Mouse (Mus musculus) midbrain, postnatal 0 days (tissue): Measurements from ENCODE around the gene Tigar. TPM values are rescaled to one million over a fixed set of nuclear protein-coding genes. Genes with fewer than 3 reads are reported as not detected.

Experiments
- ATAC-seq: fragments of 200-750 bp; cut with Nextera tagmentation; 2 replicates; pipeline ENCODE4 v1.8.0; 2017; ENCODE audit warnings: moderate number of reproducible peaks, mild to moderate bottlenecking, moderate TSS enrichment, moderate library complexity; ENCODE audit not compliant: low FRiP score
- DNase-seq: peaks from one replicate; pipeline ENCODE4 v3.0.0-alpha.2; 2015; ENCODE audit warnings: low spot score
- H3K27ac ChIP-seq: fragments of 300-500 bp; sonication (generic); 2 replicates; pipeline ENCODE4 v1.5.1; 2014; ENCODE audit warnings: low read depth, mild to moderate bottlenecking, low read length, mixed read lengths
- H3K27me3 ChIP-seq: fragments of 300-500 bp; sonication (generic); 2 replicates; pipeline ENCODE4 v1.6.1; 2014; ENCODE audit warnings: low read length, control low read depth, mixed read lengths; ENCODE audit not compliant: insufficient read depth
- H3K36me3 ChIP-seq: fragments of 300-500 bp; sonication (generic); 2 replicates; pipeline ENCODE4 v1.6.1; 2014; ENCODE audit warnings: low read length, control low read depth, mixed read lengths; ENCODE audit not compliant: insufficient read depth
- H3K4me1 ChIP-seq: fragments of 300-500 bp; sonication (generic); 2 replicates; pipeline ENCODE4 v1.6.1; 2014; ENCODE audit warnings: mild to moderate bottlenecking, control low read depth, antibody characterized with exemption, low read length, mixed read lengths; ENCODE audit not compliant: insufficient read depth
- H3K4me2 ChIP-seq: fragments of 300-500 bp; sonication (generic); 2 replicates; pipeline ENCODE4 v1.6.1; 2014; ENCODE audit warnings: low read depth, mild to moderate bottlenecking, low read length, mixed read lengths; ENCODE audit not compliant: poor library complexity, severe bottlenecking
- H3K4me3 ChIP-seq: fragments of 300-500 bp; sonication (generic); 2 replicates; pipeline ENCODE4 v1.5.1; 2014; ENCODE audit warnings: low read depth, mild to moderate bottlenecking, low read length, moderate library complexity
- H3K9ac ChIP-seq: fragments of 300-500 bp; sonication (generic); replicated peaks from 2 replicates; pipeline ENCODE4 v1.6.1; 2014; ENCODE audit warnings: mild to moderate bottlenecking, low read length, moderate library complexity, mixed read lengths; ENCODE audit not compliant: poor library complexity, severe bottlenecking
- H3K9me3 ChIP-seq: fragments of 300-500 bp; sonication (generic); 2 replicates; pipeline ENCODE4 v1.6.1; 2016; ENCODE audit warnings: low read length, control low read depth
- CTCF ChIP-seq: IDR thresholded peaks from 2 replicates; pipeline ENCODE4 v1.5.1; 2016; ENCODE audit warnings: antibody characterized with exemption, mild to moderate bottlenecking
- WGBS: fragments of 180-500 bp; shearing (Covaris S2); extraction: QIAGEN DNeasy Blood & Tissue Kit; methylation state at CpG from one replicate; pipeline ENCODE4 v1.1.7; 2014; 5-methylcytosine and 5-hydroxymethylcytosine counted together
- polyA plus RNA-seq: library from polyadenylated mRNA; unstranded; fragments of >200 nt; fragmentation: Nextera tagmentation; extraction: Ambion mirVana; gene quantifications from 2 replicates; pipeline ENCODE4 v1.2.1, GENCODE M21; 2015
- total RNA-seq: library from RNA; depleted of rRNA; stranded (reverse); fragments of >200 nt; gene quantifications from 2 replicates; pipeline ENCODE4 v1.2.3, GENCODE M21; 2014

The Tigar gene
- total and polyA plus RNA-seq, 2 experiments from 2014 or later = 4.6 to 6.1 TPM

DNA sequence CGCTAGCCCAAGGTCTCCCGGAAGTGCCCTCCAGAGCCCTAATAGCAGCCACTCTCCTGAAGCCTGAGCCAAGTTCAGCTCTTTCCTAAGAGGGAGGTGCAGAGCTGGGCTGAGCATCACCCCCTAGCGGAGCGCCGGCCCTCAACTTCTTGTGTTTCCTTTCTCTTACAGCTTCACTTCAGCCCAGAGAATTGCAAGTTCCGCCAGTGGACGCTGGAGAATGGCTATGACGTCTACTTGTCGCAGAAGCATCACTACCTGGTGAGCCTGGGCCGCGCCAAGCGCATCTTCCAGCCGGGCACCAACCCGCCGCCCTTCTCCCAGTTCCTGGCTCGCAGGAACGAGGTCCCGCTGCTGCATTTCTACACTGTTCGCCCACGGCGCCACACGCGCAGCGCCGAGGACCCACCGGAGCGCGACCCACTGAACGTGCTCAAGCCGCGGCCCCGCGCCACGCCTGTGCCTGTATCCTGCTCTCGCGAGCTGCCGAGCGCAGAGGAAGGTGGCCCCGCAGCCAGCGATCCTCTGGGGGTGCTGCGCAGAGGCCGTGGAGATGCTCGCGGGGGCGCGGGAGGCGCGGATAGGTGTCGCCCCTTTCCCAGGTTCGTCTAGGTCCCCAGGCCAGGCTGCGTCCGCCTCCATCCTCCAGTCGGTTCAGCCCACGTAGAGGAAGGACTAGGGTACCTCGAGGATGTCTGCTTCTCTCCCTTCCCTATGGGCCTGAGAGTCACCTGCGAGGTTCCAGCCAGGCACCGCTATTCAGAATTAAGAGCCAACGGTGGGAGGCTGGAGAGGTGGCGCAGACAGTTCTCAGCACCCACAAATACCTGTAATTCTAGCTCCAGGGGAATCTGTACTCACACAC is 29.3 kb downstream of the Tigar start:
- under 1% methylated on average over 59 of the region's 59 CpGs for WGBS
- DNase-seq (peak; percentile 90), ATAC-seq (peak; percentile 91)

DNA sequence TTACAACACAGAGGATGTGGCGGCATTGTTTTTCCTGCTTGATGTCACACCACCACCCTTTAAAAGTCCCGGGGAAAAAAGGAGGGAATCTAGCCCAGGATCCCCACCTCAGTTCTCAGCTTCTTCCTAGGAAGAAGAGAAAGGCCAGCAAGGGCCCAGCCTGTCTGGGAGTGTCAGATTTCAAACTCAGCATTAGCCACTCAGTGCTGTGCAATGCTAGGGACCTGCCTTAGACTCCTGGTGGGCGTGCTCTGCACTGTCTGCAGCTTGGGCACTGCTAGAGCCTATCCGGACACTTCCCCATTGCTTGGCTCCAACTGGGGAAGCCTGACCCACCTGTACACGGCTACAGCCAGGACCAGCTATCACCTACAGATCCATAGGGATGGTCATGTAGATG is 36.5 kb downstream of the Tigar start, which contains the start of gene Fgf23:
TSS of gene Fgf23 (plus strand) at position 86 of the 400 bp plus-strand sequence.
- no peak within 1 kb of the TSS for H3K4me2 ChIP-seq
- no peak for DNase-seq
- no peak within 1 kb of the TSS for H3K4me3 ChIP-seq
- ATAC-seq = no peak
- no peak within 1 kb of the TSS for H3K27ac ChIP-seq
- no peaks in the 10 kb centered on the region for H3K9me3 ChIP-seq
- H3K9ac ChIP-seq = no peak within 1 kb of the TSS
- H3K4me1 ChIP-seq = no peaks in the 10 kb centered on the region
- no peaks in the 10 kb centered on the region for H3K27me3 ChIP-seq
- 15% methylated on average over 5 of the region's 5 CpGs for WGBS
- no peaks in the 10 kb centered on the region for H3K36me3 ChIP-seq
- no peak for TF ChIP-seq CTCF

More for the DNA sequence above, 29.3 kb downstream of the Tigar start:
- Histone ChIP-seq H3K36me3 (no peaks in the 10 kb centered on the region), H3K4me2 (peak overlapping the region; percentile 86), H3K9ac (peak overlapping the region; percentile 85), H3K4me3 (peak overlapping the region; percentile 60), H3K27me3 (no peaks in the 10 kb centered on the region), H3K9me3 (no peaks in the 10 kb centered on the region), H3K27ac (peak overlapping the region; percentile 91), H3K4me1 (no peaks in the 10 kb centered on the region)
- TF ChIP-seq CTCF = peak; percentile 81

DNA sequence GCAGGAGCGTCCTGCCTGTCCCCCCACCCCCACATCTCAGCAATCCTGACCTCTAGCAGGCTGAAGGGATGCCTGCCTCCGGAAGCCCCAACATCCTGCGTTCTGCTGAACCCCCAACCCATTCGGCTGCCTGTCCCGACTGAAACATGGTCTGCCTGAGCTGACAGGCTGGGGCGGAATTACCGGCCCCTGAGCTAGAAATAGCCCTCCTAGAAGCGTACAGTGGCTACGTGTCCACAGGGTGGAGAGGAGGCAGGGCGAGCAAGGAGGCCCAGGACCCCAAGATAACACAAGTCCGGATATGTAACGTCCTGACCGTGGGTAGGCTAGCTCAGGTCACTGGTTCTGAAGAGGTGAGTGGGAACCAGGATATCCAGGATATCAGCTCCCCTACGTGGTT is 44.5 kb downstream of the Tigar start:
- Histone ChIP-seq H3K36me3 (no peaks in the 10 kb centered on the region), H3K9me3 (no peaks in the 10 kb centered on the region), H3K27ac (no peak overlapping the region), H3K27me3 (no peaks in the 10 kb centered on the region), H3K4me2 (peak overlapping the region; percentile 22; the same call in 1 of the 2 replicates), H3K9ac (no peak overlapping the region), H3K4me1 (no peaks in the 10 kb centered on the region), H3K4me3 (no peak overlapping the region)
- 0 out of 2 replicates have a peak, but pooled peaks have one; percentile 49 for ATAC-seq
- 10% methylated on average over 14 of the region's 14 CpGs for WGBS
- no peak for DNase-seq
- no peak for TF ChIP-seq CTCF

DNA sequence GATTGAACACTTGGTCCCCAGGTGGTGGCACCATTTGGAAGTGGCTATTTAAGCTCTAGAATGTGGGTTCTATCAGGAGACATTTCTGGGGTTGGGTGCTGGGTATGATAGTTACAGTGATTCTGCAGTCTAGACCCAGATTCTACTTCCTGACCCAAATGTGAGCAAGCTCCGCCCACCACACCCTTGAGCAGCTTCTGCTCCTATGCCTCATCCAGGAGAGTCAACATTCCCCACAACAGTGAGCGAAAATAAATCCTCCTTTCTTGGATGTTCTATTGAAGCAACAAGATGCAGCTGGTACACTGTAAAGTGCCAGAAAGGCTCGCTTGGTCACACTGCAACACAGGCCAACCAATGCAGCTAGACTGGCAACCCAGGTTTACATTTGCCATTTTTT is 45.4 kb downstream of the Tigar start:
- 87% methylated on average over 3 of the region's 3 CpGs for WGBS
- H3K4me2 ChIP-seq = no peak overlapping the region
- no peak for TF ChIP-seq CTCF
- no peaks in the 10 kb centered on the region for H3K4me1 ChIP-seq
- H3K9ac ChIP-seq = no peak overlapping the region
- H3K4me3 ChIP-seq = no peak overlapping the region
- no peaks in the 10 kb centered on the region for H3K36me3 ChIP-seq
- no peaks in the 10 kb centered on the region for H3K27me3 ChIP-seq
- ATAC-seq = no peak
- H3K27ac ChIP-seq = no peak overlapping the region
- no peaks in the 10 kb centered on the region for H3K9me3 ChIP-seq
- DNase-seq = no peak

DNA sequence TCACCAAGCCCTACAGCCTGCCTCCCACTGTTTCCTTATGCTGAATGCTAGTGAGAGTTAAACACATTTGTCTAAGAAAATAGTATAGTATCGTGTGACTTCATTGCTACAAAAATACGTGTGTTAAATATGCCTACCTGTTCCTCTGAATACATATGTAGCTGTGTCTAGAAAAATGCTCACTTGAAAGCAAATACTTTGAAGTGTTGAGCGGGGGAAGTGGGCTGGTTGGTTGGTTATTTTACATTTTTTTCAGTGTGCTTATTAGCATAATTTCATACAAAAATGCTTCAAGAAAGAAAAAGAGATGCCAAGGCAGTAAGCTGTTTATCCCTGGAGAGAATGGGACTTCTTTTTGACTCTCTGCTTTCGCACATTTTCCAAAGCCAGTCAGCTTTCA is 49.4 kb downstream of the Tigar start:
- no peak overlapping the region for H3K4me3 ChIP-seq
- H3K36me3 ChIP-seq = no peaks in the 10 kb centered on the region
- no peak overlapping the region for H3K4me2 ChIP-seq
- DNase-seq = no peak
- H3K27me3 ChIP-seq = no peaks in the 10 kb centered on the region
- H3K9ac ChIP-seq = no peak overlapping the region
- H3K27ac ChIP-seq = no peak overlapping the region
- H3K4me1 ChIP-seq = no peaks in the 10 kb centered on the region
- WGBS = 58% methylated on average over 4 of the region's 4 CpGs
- ATAC-seq = no peak
- H3K9me3 ChIP-seq = no peaks in the 10 kb centered on the region
- TF ChIP-seq CTCF = no peak

- Histone ChIP-seq H3K4me3 (no peak overlapping the region), H3K27me3 (no peaks in the 10 kb centered on the region), H3K9ac (no peak overlapping the region), H3K9me3 (no peaks in the 10 kb centered on the region), H3K36me3 (no peaks in the 10 kb centered on the region), H3K27ac (no peak overlapping the region), H3K4me1 (no peaks in the 10 kb centered on the region), H3K4me2 (no peak overlapping the region)
- TF ChIP-seq CTCF = no peak
- ATAC-seq (no peak), DNase-seq (no peak)
- WGBS = 85% methylated on average over 12 of the region's 12 CpGs
Measured at GRCm38 (mm10) chr6:127056990-127057588, 52.3 kb downstream of the Tigar start.
